Mouse (Mus musculus): Measurements from ENCODE around the gene Zfp982.
"Not testable (repeated sequence)": the region's sequence is repeated elsewhere in the genome, so short reads cannot be mapped to it uniquely, and the experiment has no call there.

Gene Zfp982

GRCm38 (mm10) chr4:147558011-147558410 is 65.8 kb downstream of the Zfp982 start:
- DNase-seq (ENCODE audit: extremely low read depth, insufficient read length, low spot score), result not testable (repeated sequence)

- not testable (repeated sequence) for DNase-seq (ENCODE audit: extremely low read depth, insufficient read length, low spot score)
These were observed 66.9 kb downstream of the Zfp982 start for GRCm38 (mm10) chr4:147559096-147559495.

Measured in 3134 (cell line).